ENCODE assay signal across 17 mouse cellular contexts in the genomic region with DNA sequence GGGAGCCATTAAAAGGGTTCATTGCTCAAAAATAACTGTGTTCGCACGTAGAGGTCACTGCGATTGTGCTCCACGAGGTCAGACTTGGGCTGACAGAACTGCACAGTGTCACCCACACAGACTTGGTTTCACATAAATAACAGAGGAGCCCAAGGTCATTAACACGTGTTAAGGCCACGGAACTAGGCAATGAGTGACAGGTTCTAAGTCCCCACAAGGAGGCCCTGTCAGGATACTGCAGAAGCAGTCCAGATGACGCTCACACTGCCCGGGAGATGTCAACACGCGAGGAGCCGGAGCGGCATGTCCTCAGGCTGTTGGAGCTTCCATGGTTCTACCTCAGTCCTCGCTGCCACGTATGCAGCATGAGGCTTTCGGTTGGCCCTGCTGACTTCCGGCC. TPM values are rescaled to one million over a fixed set of nuclear protein-coding genes. Genes with fewer than 3 reads are reported as not detected.
"Had no signal": no experiment of that assay in that cellular context is flagged by ENCODE, and none has a peak within 500 bp of the region (broad histone marks: within the 10 kb centered on the region; RNA-seq: fewer than 3 reads in every experiment).

No protein-coding gene starts in this region.

- H3K4me1 ChIP-seq: limb, embryonic 10.5 days; limb, embryonic 13.5 days; liver, embryonic 12.5 days; liver, embryonic 15.5 days had no signal

- H3K4me2 ChIP-seq: limb, embryonic 13.5 days; liver, embryonic 12.5 days; liver, embryonic 15.5 days; midbrain, embryonic 11.5 days had no signal

- H3K9me3 ChIP-seq: limb, embryonic 10.5 days; liver, embryonic 12.5 days; liver, embryonic 15.5 days had no signal

- H3K9ac ChIP-seq: limb, embryonic 13.5 days; liver, embryonic 12.5 days; liver, embryonic 15.5 days had no signal

- H3K4me3 ChIP-seq: layer of hippocampus, adult 2 months; limb, embryonic 10.5 days; limb, embryonic 13.5 days; liver, embryonic 12.5 days; liver, embryonic 15.5 days had no signal

- H3K27ac ChIP-seq: kidney, postnatal 0 days; layer of hippocampus, adult 2 months; limb, embryonic 10.5 days; limb, embryonic 13.5 days; liver, embryonic 12.5 days; liver, embryonic 15.5 days had no signal

- DNase-seq: kidney, postnatal 25 days; layer of hippocampus, adult 9-11 months; liver; lung, adult 2 months; lung, postnatal 14 days; lung, postnatal 4 days; midbrain, embryonic 14.5 days; thymus, adult 18-20 months; thymus, postnatal 36 days had no signal

- H3K27me3 ChIP-seq: limb, embryonic 13.5 days; liver, embryonic 12.5 days; liver, embryonic 15.5 days had no signal

- ATAC-seq: liver, embryonic 12.5 days had no signal

RNA-seq across cellular contexts. Expression of a gene that starts 20.8 kb away (rescaled TPM):
- total RNA-seq: megakaryocyte-erythroid progenitor cell, adult 5-6 weeks had no signal
- polyA plus RNA-seq: liver, embryonic 15.5 days had no signal
